Mouse (Mus musculus) layer of hippocampus, adult 6 months (tissue): ENCODE measurements around the gene Olfr763. TPM values are rescaled to one million over a fixed set of nuclear protein-coding genes. Genes with fewer than 3 reads are reported as not detected.

Experiments used
- long read RNA-seq, 2 experiments: library from polyadenylated mRNA; unstranded; transcript quantifications; one replicate each; pipeline ENCODE4 v2.0.0; 2019 to 2020
- polyA plus RNA-seq: library from polyadenylated mRNA; unstranded; fragments of <200 nt; fragmentation: Nextera tagmentation; gene quantifications from 2 replicates; pipeline ENCODE4 v1.2.3, GENCODE M21; 2021

Gene Olfr763
- polyA plus RNA-seq: not detected in 2 replicates
- long read RNA-seq, experiment 1: 0 reads
- long read RNA-seq, experiment 2: 0 reads

DNA sequence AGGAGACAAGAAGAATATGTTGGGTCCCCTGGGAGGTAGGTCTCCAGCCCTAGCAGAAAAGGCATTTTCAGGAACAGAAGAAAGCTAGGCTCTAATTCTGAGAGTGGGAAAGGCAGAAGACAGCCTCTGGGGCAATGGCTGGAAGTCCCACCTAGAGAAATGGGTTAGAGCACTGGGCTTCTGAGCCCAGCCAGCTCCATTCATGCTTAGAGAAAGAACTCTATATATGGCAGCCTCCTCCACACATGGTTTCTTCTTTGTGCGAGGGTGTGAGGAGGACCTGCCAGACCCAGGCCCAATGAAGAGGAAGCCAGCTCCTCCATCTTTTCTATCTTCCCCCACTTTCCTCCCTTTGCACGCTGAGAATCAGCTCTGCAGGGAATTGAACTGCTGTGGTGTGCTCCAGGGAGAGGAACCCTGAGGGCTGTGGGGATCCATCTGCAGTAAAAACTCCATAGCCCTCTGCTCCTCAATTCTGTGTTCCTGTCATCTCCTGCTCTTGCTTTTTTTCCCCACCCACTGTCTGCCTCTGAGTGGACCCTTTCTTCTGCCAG lies at the start of gene Olfr763:
Gene Olfr763 (plus strand): TSS at position 504 of the 554 bp plus-strand sequence.

DNA sequence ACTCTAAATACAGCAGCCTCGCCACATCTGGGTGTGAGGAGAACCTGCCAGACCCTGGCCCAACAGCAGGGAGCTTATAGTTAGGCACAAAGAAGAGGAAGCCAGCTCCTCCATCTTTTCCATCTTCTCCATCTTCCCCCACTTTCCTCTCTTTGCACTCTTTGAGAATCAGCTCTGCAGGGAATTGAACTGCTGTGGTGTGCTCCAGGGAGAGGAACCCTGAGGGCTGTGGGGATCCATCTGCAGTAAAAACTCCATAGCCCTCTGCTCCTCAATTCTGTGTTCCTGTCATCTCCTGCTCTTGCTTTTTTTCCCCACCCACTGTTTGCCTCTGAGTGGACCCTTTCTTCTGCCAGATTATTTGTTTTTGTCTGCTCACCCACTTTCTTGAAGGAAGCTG lies 21.5 kb upstream of the Olfr763 start, which contains the start of gene Olfr9:
Gene Olfr9 (plus strand): TSS at position 301 of the 400 bp plus-strand sequence.

DNA sequence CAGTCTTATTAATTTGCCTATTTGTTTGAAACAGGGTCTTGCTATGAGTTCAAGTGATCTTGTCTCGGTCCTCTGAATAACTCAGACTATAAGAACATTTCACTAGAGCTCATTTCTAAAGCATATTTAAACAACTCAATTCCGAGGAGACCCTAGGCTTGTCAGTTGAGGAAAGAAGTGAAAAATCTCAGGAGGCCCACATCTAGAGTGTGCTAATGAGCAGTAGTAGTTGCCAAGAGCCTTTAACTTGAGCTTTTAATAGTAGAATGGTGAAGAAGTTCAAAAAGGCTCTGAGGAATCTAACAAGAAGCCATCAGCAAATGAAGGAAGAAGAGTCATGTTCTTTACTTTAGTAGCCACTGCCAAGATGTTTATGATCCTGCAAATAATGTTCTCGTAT lies 29.2 kb downstream of the Olfr763 start, which contains the start of gene Olfr764-ps1:
Gene Olfr764-ps1 (minus strand): TSS at position 101 of the 400 bp plus-strand sequence.

DNA sequence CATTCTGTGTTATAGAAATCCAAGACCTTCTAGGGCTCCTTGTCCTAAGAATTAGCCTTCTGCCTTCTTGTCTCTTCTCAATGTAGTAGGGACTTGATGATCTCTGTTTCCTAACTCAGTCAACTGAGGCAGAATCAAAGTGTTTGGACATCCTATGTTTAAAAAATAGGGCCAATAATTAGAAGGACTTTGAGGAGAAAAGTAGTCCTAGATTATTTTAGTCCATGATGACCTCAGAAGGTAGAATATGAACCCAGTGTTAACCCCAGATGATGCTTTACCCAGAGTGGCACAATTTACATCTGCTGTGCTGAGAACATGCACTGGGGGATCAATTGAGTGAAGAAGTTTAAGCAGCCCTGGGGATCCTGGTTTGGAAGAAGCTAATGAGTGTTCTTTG lies 39.3 kb downstream of the Olfr763 start, which contains the start of gene Olfr765:
Gene Olfr765 (minus strand): TSS at position 101 of the 400 bp plus-strand sequence.

Other genes starting within 250 kb of the Olfr763 start
- 0.11 and 0.31 TPM in 2 replicates for gene Mmp19, start 219.9 kb upstream of the Olfr763 start, polyA plus RNA-seq
- gene Dnajc14, start 206.7 kb upstream of the Olfr763 start, polyA plus RNA-seq: 14.7 and 15.1 TPM in 2 replicates
- gene Tmem198b, start 206.4 kb upstream of the Olfr763 start, polyA plus RNA-seq: 4.6 and 4.7 TPM in 2 replicates
- 132 and 144 TPM in 2 replicates for gene Sarnp, start 193.5 kb upstream of the Olfr763 start, polyA plus RNA-seq
- gene Ormdl2, start 189.1 kb upstream of the Olfr763 start, polyA plus RNA-seq: 22.3 and 35.3 TPM in 2 replicates
- 6.8 and 7.9 TPM in 2 replicates for gene Gdf11, start 119.1 kb upstream of the Olfr763 start, polyA plus RNA-seq
- 190 and 257 TPM in 2 replicates for gene Cd63, start 109.8 kb upstream of the Olfr763 start, polyA plus RNA-seq
- gene Rdh5, start 87.9 kb upstream of the Olfr763 start, polyA plus RNA-seq: 10.0 and 83.5 TPM in 2 replicates
- 356 and 436 TPM in 2 replicates for gene Bloc1s1, start 86.8 kb upstream of the Olfr763 start, polyA plus RNA-seq
- 3.7 and 4.6 TPM in 2 replicates for gene Itga7, start 77.0 kb upstream of the Olfr763 start, polyA plus RNA-seq
- gene Mettl7b, start 49.8 kb upstream of the Olfr763 start, polyA plus RNA-seq: not detected in 2 replicates
- not detected in 2 replicates for gene Olfr9, start 21.4 kb upstream of the Olfr763 start, polyA plus RNA-seq
- not detected in 2 replicates for gene Olfr764-ps1, start 29.1 kb downstream of the Olfr763 start, polyA plus RNA-seq
- gene Olfr765, start 39.2 kb downstream of the Olfr763 start, polyA plus RNA-seq: not detected in 2 replicates
- gene Olfr766-ps1, start 58.2 kb downstream of the Olfr763 start, polyA plus RNA-seq: not detected in 2 replicates
- not detected in 2 replicates for gene Olfr767, start 72.1 kb downstream of the Olfr763 start, polyA plus RNA-seq
- gene Olfr768, start 88.6 kb downstream of the Olfr763 start, polyA plus RNA-seq: not detected in 2 replicates
- not detected in 2 replicates for gene Olfr769, start 107.1 kb downstream of the Olfr763 start, polyA plus RNA-seq
- gene Olfr770, start 128.2 kb downstream of the Olfr763 start, polyA plus RNA-seq: not detected in 2 replicates
- gene Olfr771, start 154.0 kb downstream of the Olfr763 start, polyA plus RNA-seq: not detected in 2 replicates
- gene Olfr772, start 167.1 kb downstream of the Olfr763 start, polyA plus RNA-seq: not detected in 2 replicates
- not detected in 2 replicates for gene Olfr773, start 176.6 kb downstream of the Olfr763 start, polyA plus RNA-seq
- not detected in 2 replicates for gene Olfr774, start 225.4 kb downstream of the Olfr763 start, polyA plus RNA-seq
- gene Olfr775, start 237.6 kb downstream of the Olfr763 start, polyA plus RNA-seq: not detected in 2 replicates
- not detected in 2 replicates for gene Olfr776, start 248.3 kb downstream of the Olfr763 start, polyA plus RNA-seq